Mouse (Mus musculus) megakaryocyte, embryonic 14.5 days (primary cell): ENCODE measurements around the gene Myh1.

Source experiments
- FLI1 ChIP-seq: IDR thresholded peaks from 2 replicates; pipeline ENCODE4 v1.6.1; 2012; ENCODE audit warnings: low read length, inconsistent platforms, mixed read lengths
- GATA1 ChIP-seq: IDR thresholded peaks from 3 replicates; pipeline ENCODE4 v1.6.1; 2012; ENCODE audit warnings: mixed read lengths, low read length, inconsistent platforms, borderline replicate concordance

GRCm38 (mm10) chr11:67236799-67237198, 36.9 kb downstream of the Myh1 start:
- no peak for TF ChIP-seq GATA1
- no peak for TF ChIP-seq FLI1
